Mouse (Mus musculus) lung, adult 2 months (tissue): Measurements from ENCODE around the gene Trpd52l3. TPM values are rescaled to one million over a fixed set of nuclear protein-coding genes. Genes with fewer than 3 reads are reported as not detected.

Source experiments
- DNase-seq: peaks from one replicate; pipeline ENCODE4 v3.0.0; 2022
- H3K4me1 ChIP-seq: fragments of 200-500 bp; 2 replicates; pipeline ENCODE4 v1.6.1; 2011; ENCODE audit warnings: low read length; ENCODE audit not compliant: control insufficient read depth, insufficient read depth
- H3K4me3 ChIP-seq: fragments of 200-500 bp; replicated peaks from 2 replicates; pipeline ENCODE3; 2011; ENCODE audit warnings: low read depth, mild to moderate bottlenecking, control low read depth, low read length; ENCODE audit errors: extremely low read depth
- CTCF ChIP-seq: fragments of 200-500 bp; IDR thresholded peaks from 2 replicates; pipeline ENCODE4 v1.5.1; 2011; ENCODE audit warnings: mild to moderate bottlenecking, low read length, control low read depth; ENCODE audit not compliant: insufficient read depth
- POLR2A ChIP-seq: fragments of 200-500 bp; IDR thresholded peaks from 2 replicates; pipeline ENCODE4 v1.6.1; 2011; ENCODE audit warnings: low read depth, mild to moderate bottlenecking, control low read depth, low read length, borderline replicate concordance; ENCODE audit errors: extremely low read depth
- WGBS: fragments of 180-500 bp; shearing (Covaris S2); methylation state at CpG from one replicate; pipeline ENCODE4 v1.1.7; 2018; 5-methylcytosine and 5-hydroxymethylcytosine counted together
- polyA plus RNA-seq: library from polyadenylated mRNA; depleted of rRNA; stranded (reverse); fragments of >200 nt; gene quantifications from 2 replicates; pipeline ENCODE4 v1.2.3, GENCODE M21; 2012; rRNA removed

Gene Trpd52l3
- polyA plus RNA-seq, 1 experiment, result not detected

GRCm38 (mm10) chr19:30054218-30054617, 50.6 kb downstream of the Trpd52l3 start:
- WGBS, result 95% methylated on average over 2 of the region's 2 CpGs
- no peak overlapping the region for H3K4me3 ChIP-seq
- TF ChIP-seq CTCF (no peak), POLR2A (no peak)
- DNase-seq, result no peak
- peaks cover 3% of the 10 kb centered on the region for H3K4me1 ChIP-seq

Other genes with a start within 250 kb of the Trpd52l3 start
- gene 9930021J03Rik, start 197.8 kb upstream of the Trpd52l3 start, polyA plus RNA-seq, result 5.0 and 5.7 TPM in 2 replicates
- gene Ranbp6, start 190.8 kb upstream of the Trpd52l3 start, polyA plus RNA-seq, result 1.8 and 3.0 TPM in 2 replicates
- 28.6 and 45.4 TPM in 2 replicates for gene Il33, start 78.7 kb upstream of the Trpd52l3 start, polyA plus RNA-seq
- 19.3 and 27.5 TPM in 2 replicates for gene Uhrf2, start 26.7 kb downstream of the Trpd52l3 start, polyA plus RNA-seq
- 0.15 TPM in 2 replicates for gene Gldc, start 171.6 kb downstream of the Trpd52l3 start, polyA plus RNA-seq
- 0.28 TPM in 1 of 2 replicates, not detected in the other for gene Mbl2, start 229.2 kb downstream of the Trpd52l3 start, polyA plus RNA-seq